Mouse (Mus musculus) midbrain, embryonic 13.5 days (tissue): ENCODE data around the gene Fbxl19. TPM values are rescaled to one million over a fixed set of nuclear protein-coding genes. Genes with fewer than 3 reads are reported as not detected.

Experiments used
- ATAC-seq: fragments of 200-750 bp; cut with Nextera tagmentation; 2 replicates; pipeline ENCODE4 v1.8.0; 2017; ENCODE audit warnings: mild to moderate bottlenecking, moderate TSS enrichment, moderate library complexity
- H3K27ac ChIP-seq: fragments of 300-500 bp; sonication (generic); 2 replicates; pipeline ENCODE4 v1.5.1; 2015; ENCODE audit warnings: inconsistent platforms, mild to moderate bottlenecking, moderate library complexity
- H3K27me3 ChIP-seq: fragments of 300-500 bp; sonication (generic); 2 replicates; pipeline ENCODE4 v1.6.1; 2015; ENCODE audit warnings: mild to moderate bottlenecking, inconsistent platforms
- H3K36me3 ChIP-seq: fragments of 300-500 bp; sonication (generic); 2 replicates; pipeline ENCODE4 v1.6.1; 2015; ENCODE audit warnings: mild to moderate bottlenecking, inconsistent platforms
- H3K4me1 ChIP-seq: fragments of 300-500 bp; sonication (generic); replicated peaks from 2 replicates; pipeline ENCODE4 v1.6.1; 2015; ENCODE audit warnings: inconsistent platforms
- H3K4me2 ChIP-seq: fragments of 300-500 bp; sonication (generic); replicated peaks from 2 replicates; pipeline ENCODE4 v1.6.1; 2015; ENCODE audit warnings: moderate library complexity, mild to moderate bottlenecking, inconsistent platforms
- H3K4me3 ChIP-seq: fragments of 300-500 bp; sonication (generic); replicated peaks from 2 replicates; pipeline ENCODE4 v1.5.1; 2015; ENCODE audit warnings: mild to moderate bottlenecking, inconsistent platforms
- H3K9ac ChIP-seq: fragments of 300-500 bp; sonication (generic); replicated peaks from 2 replicates; pipeline ENCODE4 v1.6.1; 2015; ENCODE audit warnings: mild to moderate bottlenecking, inconsistent platforms
- H3K9me3 ChIP-seq: fragments of 300-500 bp; sonication (generic); 2 replicates; pipeline ENCODE4 v1.6.1; 2016; ENCODE audit warnings: mild to moderate bottlenecking, inconsistent platforms
- WGBS: fragments of 180-500 bp; shearing (Covaris S2); methylation state at CpG from one replicate; pipeline ENCODE4 v1.1.7; 2015; 5-methylcytosine and 5-hydroxymethylcytosine counted together
- polyA plus RNA-seq: library from polyadenylated mRNA; unstranded; fragments of >200 nt; fragmentation: Nextera tagmentation; extraction: Ambion mirVana; gene quantifications from 2 replicates; pipeline ENCODE4 v1.2.1, GENCODE M21; 2015

The Fbxl19 gene
- polyA plus RNA-seq, result 10.6 and 11.6 TPM in 2 replicates

GRCm38 (mm10) chr7:127744366-127745045 lies at the start of gene Fbxl19:
Fbxl19 (plus strand) TSS chr7:127744543.
- Histone ChIP-seq H3K27ac (peak within 1 kb of the TSS; percentile 91), H3K4me2 (peak within 1 kb of the TSS; percentile 91), H3K36me3 (peaks cover 18% of the 10 kb centered on the region), H3K9me3 (no peaks in the 10 kb centered on the region), H3K27me3 (no peaks in the 10 kb centered on the region), H3K4me3 (peak within 1 kb of the TSS; percentile 98), H3K4me1 (peaks cover 27% of the 10 kb centered on the region), H3K9ac (peak within 1 kb of the TSS; percentile 97)
- under 1% methylated on average over 26 of the region's 26 CpGs for WGBS
- ATAC-seq, result no peak

GRCm38 (mm10) chr7:127698986-127699385 lies 45.4 kb upstream of the Fbxl19 start:
- Histone ChIP-seq H3K27me3 (no peaks in the 10 kb centered on the region), H3K9ac (no peak overlapping the region), H3K27ac (no peak overlapping the region), H3K36me3 (peaks cover 46% of the 10 kb centered on the region), H3K4me2 (no peak overlapping the region), H3K9me3 (no peaks in the 10 kb centered on the region), H3K4me3 (no peak overlapping the region), H3K4me1 (no peaks in the 10 kb centered on the region)
- no peak for ATAC-seq
- WGBS, result 87% methylated on average over 6 of the region's 6 CpGs

- H3K36me3 ChIP-seq, result peaks cover 56% of the 10 kb centered on the region
- 0 out of 2 replicates have a peak, but pooled peaks cover 2% of the 10 kb centered on the region for H3K4me1 ChIP-seq
- H3K9me3 ChIP-seq, result no peaks in the 10 kb centered on the region
- no peak for ATAC-seq
- no peaks in the 10 kb centered on the region for H3K27me3 ChIP-seq
- no peak overlapping the region for H3K27ac ChIP-seq
- no peak overlapping the region for H3K9ac ChIP-seq
- 92% methylated on average over 3 of the region's 3 CpGs for WGBS
- H3K4me2 ChIP-seq, result no peak overlapping the region
- H3K4me3 ChIP-seq, result no peak overlapping the region
Observed at GRCm38 (mm10) chr7:127700712-127701331, 43.5 kb upstream of the Fbxl19 start.

- H3K9me3 ChIP-seq, result no peaks in the 10 kb centered on the region
- H3K9ac ChIP-seq, result no peak overlapping the region
- H3K27ac ChIP-seq, result no peak overlapping the region
- no peak for ATAC-seq
- WGBS, result 94% methylated on average over 8 of the region's 8 CpGs
- no peak overlapping the region for H3K4me2 ChIP-seq
- peaks cover 15% of the 10 kb centered on the region for H3K4me1 ChIP-seq
- H3K36me3 ChIP-seq, result peaks cover 63% of the 10 kb centered on the region
- no peak overlapping the region for H3K4me3 ChIP-seq
- no peaks in the 10 kb centered on the region for H3K27me3 ChIP-seq
Observed at GRCm38 (mm10) chr7:127703561-127704178, 40.7 kb upstream of the Fbxl19 start.

- WGBS, result 78% methylated on average over 6 of the region's 6 CpGs
- Histone ChIP-seq H3K4me3 (no peak overlapping the region), H3K9ac (peak overlapping the region; percentile 25; the same call in 1 of the 2 replicates), H3K36me3 (peaks cover 57% of the 10 kb centered on the region), H3K4me2 (no peak overlapping the region), H3K27me3 (no peaks in the 10 kb centered on the region), H3K27ac (no peak overlapping the region), H3K9me3 (no peaks in the 10 kb centered on the region), H3K4me1 (peaks cover 21% of the 10 kb centered on the region)
- no peak for ATAC-seq
Observed at GRCm38 (mm10) chr7:127704598-127704997, 39.7 kb upstream of the Fbxl19 start.

- Histone ChIP-seq H3K27ac (no peak overlapping the region), H3K4me3 (no peak overlapping the region), H3K27me3 (no peaks in the 10 kb centered on the region), H3K9me3 (no peaks in the 10 kb centered on the region), H3K4me1 (peaks cover 21% of the 10 kb centered on the region), H3K4me2 (no peak overlapping the region), H3K9ac (no peak overlapping the region), H3K36me3 (peaks cover 46% of the 10 kb centered on the region)
- WGBS, result 79% methylated on average over 4 of the region's 4 CpGs
- ATAC-seq, result no peak
Observed at GRCm38 (mm10) chr7:127705706-127706105, 38.6 kb upstream of the Fbxl19 start.

GRCm38 (mm10) chr7:127707045-127707956 lies 37.0 kb upstream of the Fbxl19 start:
- Histone ChIP-seq H3K4me2 (peak overlapping the region; percentile 58), H3K4me3 (peak overlapping the region; percentile 80), H3K27me3 (no peaks in the 10 kb centered on the region), H3K9ac (peak overlapping the region; percentile 87), H3K27ac (peak overlapping the region; percentile 95), H3K9me3 (no peaks in the 10 kb centered on the region), H3K4me1 (peaks cover 25% of the 10 kb centered on the region), H3K36me3 (peaks cover 35% of the 10 kb centered on the region)
- ATAC-seq, result 0 out of 2 replicates have a peak, but pooled peaks have one; percentile 1
- 26% methylated on average over 22 of the region's 22 CpGs for WGBS

GRCm38 (mm10) chr7:127707957-127708206 lies 36.5 kb upstream of the Fbxl19 start:
- no peaks in the 10 kb centered on the region for H3K9me3 ChIP-seq
- peak overlapping the region; percentile 58 for H3K4me2 ChIP-seq
- H3K9ac ChIP-seq, result peak overlapping the region; percentile 87
- peak overlapping the region; percentile 95 for H3K27ac ChIP-seq
- peaks cover 33% of the 10 kb centered on the region for H3K36me3 ChIP-seq
- peaks cover 30% of the 10 kb centered on the region for H3K4me1 ChIP-seq
- H3K4me3 ChIP-seq, result peak overlapping the region; percentile 80
- H3K27me3 ChIP-seq, result no peaks in the 10 kb centered on the region
- WGBS, result 0% methylated on average over 5 of the region's 5 CpGs
- ATAC-seq, result peak; percentile 26

- WGBS, result 0% methylated on average over 73 of the region's 90 CpGs
- peak; percentile 87 for ATAC-seq
- peak within 1 kb of the TSS; percentile 87 for H3K9ac ChIP-seq
- peak within 1 kb of the TSS; percentile 80 for H3K4me3 ChIP-seq
- peak within 1 kb of the TSS; percentile 58 for H3K4me2 ChIP-seq
- H3K9me3 ChIP-seq, result no peaks in the 10 kb centered on the region
- peak within 1 kb of the TSS; percentile 95 for H3K27ac ChIP-seq
- H3K36me3 ChIP-seq, result peaks cover 28% of the 10 kb centered on the region
- H3K27me3 ChIP-seq, result no peaks in the 10 kb centered on the region
- H3K4me1 ChIP-seq, result peaks cover 35% of the 10 kb centered on the region
Observed at GRCm38 (mm10) chr7:127708207-127709078, 35.9 kb upstream of the Fbxl19 start, which contains the start of gene Bcl7c. Bcl7c (minus strand) TSS chr7:127708933.

GRCm38 (mm10) chr7:127709261-127709979 lies 34.9 kb upstream of the Fbxl19 start:
- WGBS, result 75% methylated on average over 5 of the region's 5 CpGs
- H3K27ac ChIP-seq, result peak overlapping the region; percentile 95; the same call in 1 of the 2 replicates
- H3K9ac ChIP-seq, result peak overlapping the region; percentile 87; the same call in 1 of the 2 replicates
- H3K36me3 ChIP-seq, result peaks cover 19% of the 10 kb centered on the region
- no peaks in the 10 kb centered on the region for H3K27me3 ChIP-seq
- ATAC-seq, result no peak
- H3K4me1 ChIP-seq, result peaks cover 38% of the 10 kb centered on the region
- H3K9me3 ChIP-seq, result no peaks in the 10 kb centered on the region
- H3K4me3 ChIP-seq, result peak overlapping the region; percentile 80
- peak overlapping the region; percentile 58 for H3K4me2 ChIP-seq
